Mouse (Mus musculus) liver, adult 2 months (tissue): ENCODE results near the gene Uqcr10.

Experiments
- CTCF ChIP-seq: fragments of 200-500 bp; IDR thresholded peaks from 2 replicates; pipeline ENCODE4 v1.5.1; 2011; ENCODE audit warnings: low read depth, low read length, control low read depth
- POLR2A ChIP-seq: fragments of 200-500 bp; IDR thresholded peaks from 2 replicates; pipeline ENCODE4 v1.6.1; 2011; ENCODE audit warnings: low read length, control low read depth; ENCODE audit not compliant: insufficient read depth; ENCODE audit errors: extremely low read depth

- TF ChIP-seq POLR2A (no peak), CTCF (no peak)
Measured at GRCm38 (mm10) chr11:4700726-4701125, 3.4 kb downstream of the Uqcr10 start.
